Comparison of ENCODE assay signal across 20 mouse cellular contexts in the genomic region with DNA sequence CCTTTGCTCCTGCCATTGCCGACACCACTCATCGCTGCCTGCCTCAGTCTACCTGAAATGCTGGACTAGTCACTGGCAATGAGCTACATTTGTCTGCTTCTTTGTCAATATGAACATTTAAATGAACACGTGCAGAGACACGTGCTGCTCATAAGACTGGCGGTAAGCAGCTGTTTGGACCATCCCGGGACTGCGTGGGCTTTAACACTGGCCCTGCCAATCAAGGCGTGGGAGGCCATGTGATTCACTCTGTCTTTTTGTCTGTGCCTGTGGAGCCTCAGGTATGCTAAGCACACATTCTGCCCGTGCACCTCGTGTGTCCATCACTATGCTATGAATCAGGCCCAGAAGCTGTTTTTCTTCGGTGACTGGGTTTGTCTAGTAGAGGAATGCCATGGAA.
DNase-seq lines count a peak whose midpoint lies in the region; ATAC-seq lines count a peak whose summit lies in the region.
"Had no signal": no experiment of that assay in that cellular context is flagged by ENCODE, and none has a peak within 500 bp of the region (broad histone marks: within the 10 kb centered on the region; RNA-seq: fewer than 3 reads in every experiment).

No protein-coding gene starts in this region.

- H3K9me3 ChIP-seq in forebrain, embryonic 15.5 days: no peaks in the 10 kb centered on the region; the same call in 1 of the 2 replicates
- H3K9me3 ChIP-seq: hindbrain, embryonic 15.5 days had no signal

- H3K4me2 ChIP-seq in forebrain, embryonic 15.5 days (replicated peaks): no peak overlapping the region
- H3K4me2 ChIP-seq: hindbrain, embryonic 15.5 days; limb, embryonic 12.5 days; midbrain, embryonic 11.5 days had no signal

- H3K27ac ChIP-seq in forebrain, embryonic 15.5 days (replicated peaks): no peak overlapping the region; the same call in 1 of the 2 replicates
- H3K27ac ChIP-seq: hindbrain, embryonic 15.5 days; limb, embryonic 12.5 days had no signal

- no peak overlapping the region for H3K4me3 ChIP-seq in forebrain, embryonic 15.5 days
- H3K4me3 ChIP-seq: hindbrain, embryonic 15.5 days; limb, embryonic 12.5 days had no signal

- H3K9ac ChIP-seq in forebrain, embryonic 15.5 days (replicated peaks): no peak overlapping the region
- H3K9ac ChIP-seq: hindbrain, embryonic 15.5 days; limb, embryonic 12.5 days had no signal

- ATAC-seq in forebrain, embryonic 15.5 days (replicated peaks): no peak

- WGBS in forebrain, embryonic 15.5 days: 82% methylated on average over 11 of the region's 11 CpGs

- H3K36me3 ChIP-seq in forebrain, embryonic 15.5 days: no peaks in the 10 kb centered on the region
- H3K36me3 ChIP-seq: G1E; hindbrain, embryonic 15.5 days; limb, embryonic 12.5 days had no signal

- intact Hi-C loops in left cerebral cortex, postnatal 25 days (cut with DNase I): loop anchor here (10.0 kb wide), 1 partner anchor 191 kb away; no protein-coding TSS in a partner anchor

- no peaks in the 10 kb centered on the region for H3K27me3 ChIP-seq in forebrain, embryonic 15.5 days
- H3K27me3 ChIP-seq: hindbrain, embryonic 15.5 days; limb, embryonic 12.5 days had no signal

- peak; percentile 25 for DNase-seq in testis, postnatal 10 days (ENCODE audit: low spot score)
- no peak for DNase-seq in testis, postnatal 14 days (ENCODE audit: low spot score)
- peak; percentile 33 to 52 for DNase-seq in layer of hippocampus, adult 8-10 months (ENCODE audit: low spot score in 2 of 2)
- peak; percentile 53 to 84 for DNase-seq in left cerebral cortex, postnatal 25 days (ENCODE audit: low spot score in 2 of 2)
- DNase-seq in kidney, postnatal 25 days: no peak
- DNase-seq in cerebellum, adult 9-10 months: no peak
- no peak for DNase-seq in cerebellum, postnatal 10 days
- DNase-seq: adrenal gland, adult 8-10 months; cerebellum, adult 8-10 months; heart, adult 18-20 months; kidney, adult 11 months; kidney, postnatal 10 days; lung, postnatal 36 days; retina, postnatal 1 day; thymus, adult 2 months had no signal

- no peaks in the 10 kb centered on the region for H3K4me1 ChIP-seq in forebrain, embryonic 15.5 days
- H3K4me1 ChIP-seq: limb, embryonic 12.5 days had no signal

Comparison
In these comparisons a context has a peak if more than half of its experiments do, and no peak if none do; other contexts are left out.
1. DNase-seq: peak in testis, postnatal 10 days (single experiment), layer of hippocampus, adult 8-10 months (2 of 2) and left cerebral cortex, postnatal 25 days (2 of 2); none in testis, postnatal 14 days (single experiment), kidney, postnatal 25 days (0 of 2), cerebellum, adult 9-10 months (single experiment) and cerebellum, postnatal 10 days (0 of 2).